Mouse (Mus musculus): Measurements from ENCODE around the gene Nap1l4.

DNA sequence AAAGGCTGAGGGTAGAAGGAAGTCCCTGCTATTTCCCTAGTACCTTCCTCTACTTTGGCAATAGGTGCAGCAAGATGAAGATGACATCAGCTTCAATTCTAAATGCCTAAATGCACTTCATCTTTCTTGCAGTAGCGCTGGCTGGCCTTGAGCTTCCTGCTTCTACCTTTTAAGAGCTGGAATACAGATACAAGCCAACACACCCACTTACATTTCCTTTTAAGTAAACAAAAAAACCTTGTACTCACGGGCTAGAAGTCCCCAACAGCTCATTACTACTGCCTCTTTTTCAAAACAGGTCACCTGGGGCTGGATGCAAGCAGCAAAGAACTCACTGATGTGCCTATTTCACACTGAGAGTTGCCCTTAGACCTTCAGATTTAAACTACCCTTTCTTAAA lies 2.4 kb downstream of the Nap1l4 start:
- TF ChIP-seq TAL1 (IDR thresholded peaks at IDR 0.05; ENCODE audit: low read length), result no peak
- TF ChIP-seq GATA1 (IDR thresholded peaks at IDR 0.05; ENCODE audit: low read length), result no peak
